Mouse (Mus musculus) brain, adult 10 weeks (tissue): Measurements from ENCODE around the gene Rprd1b. TPM values are rescaled to one million over a fixed set of nuclear protein-coding genes. Genes with fewer than 3 reads are reported as not detected.

ENCODE experiments used
- polyA plus RNA-seq: library from polyadenylated mRNA; stranded (reverse); fragments of 350-450 nt; fragmentation: Illumina TruSeq; extraction: RNeasy Lipid Tissue Mini Kit (QIAGEN cat#74804); gene quantifications from one replicate; pipeline ENCODE4 v1.2.3, GENCODE M21; 2015; ENCODE audit warnings: low read depth, low replicate concordance

Gene Rprd1b
- polyA plus RNA-seq: 15.0 TPM

DNA sequence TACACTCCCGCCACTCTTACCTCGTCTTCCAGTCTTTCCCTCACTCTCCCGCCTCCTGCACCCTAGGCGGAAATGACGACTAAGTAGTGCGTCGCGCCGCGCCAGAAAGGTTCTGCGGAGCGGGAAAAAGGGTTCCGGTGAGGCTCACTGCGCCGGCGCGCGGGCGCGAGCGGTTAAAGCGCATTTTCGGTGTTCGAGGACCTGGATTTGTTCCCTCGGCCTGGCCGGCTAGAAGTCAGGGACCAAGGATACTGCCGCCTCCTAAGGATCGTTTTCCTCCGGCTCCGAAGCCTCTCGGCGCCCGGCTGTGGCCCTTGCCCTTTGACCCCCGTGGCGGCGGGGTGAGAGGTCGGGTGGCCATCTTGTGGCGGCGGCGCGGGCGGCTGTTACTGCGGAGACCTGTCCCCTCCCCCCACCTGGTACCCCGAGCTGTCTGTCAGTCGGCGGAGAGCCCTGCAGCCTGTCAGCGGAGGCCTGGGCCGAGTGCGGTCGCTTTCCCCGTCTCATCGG lies at the start of gene Rprd1b, which contains the start of gene Tti1:
Gene Rprd1b (plus strand): TSS at position 144 of the 510 bp plus-strand sequence.
Gene Tti1 (minus strand): TSS at position 80 of the 510 bp plus-strand sequence.

DNA sequence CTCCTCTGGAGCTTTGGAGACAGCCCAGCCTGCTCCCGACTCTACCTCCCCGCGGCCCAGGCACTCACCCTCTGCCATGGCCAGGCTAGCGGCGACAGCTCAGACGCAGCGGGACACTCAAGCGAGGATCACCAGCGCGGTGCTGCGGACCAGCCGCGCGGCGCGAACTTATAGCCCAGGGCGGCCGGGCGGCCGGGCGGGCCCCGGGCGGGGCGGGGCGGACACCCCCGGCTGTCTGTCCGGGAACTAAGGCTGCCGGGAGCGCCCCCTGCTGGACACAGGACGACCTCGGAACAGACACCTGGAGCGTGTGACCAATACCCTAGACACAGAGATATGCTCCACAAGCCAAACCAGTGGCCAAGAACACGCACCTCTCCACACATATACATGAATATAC lies 117.9 kb downstream of the Rprd1b start, which contains the start of gene Tgm2:
Gene Tgm2 (minus strand): TSS at position 214 of the 400 bp plus-strand sequence.

Other genes starting within 250 kb of the Rprd1b start
- gene Vstm2l, start 113.8 kb upstream of the Rprd1b start, polyA plus RNA-seq: 78.0 TPM
- 12.2 TPM for gene Tti1, start 64 bp upstream of the Rprd1b start, polyA plus RNA-seq
- gene Tgm2, start 117.9 kb downstream of the Rprd1b start, polyA plus RNA-seq: 9.7 TPM
- 3.4 TPM for gene D630003M21Rik, start 200.7 kb downstream of the Rprd1b start, polyA plus RNA-seq
- not detected for gene Bpi, start 229.6 kb downstream of the Rprd1b start, polyA plus RNA-seq